Mouse (Mus musculus) heart, adult 9 months (tissue): ENCODE measurements around the gene Tmem150a.

Source experiments
- DNase-seq, 2 experiments: peaks; one replicate each; pipeline ENCODE4 v3.0.0; 2022; ENCODE audit warnings: low spot score in 2 of 2

Gene Tmem150a

GRCm38 (mm10) chr6:72374206-72374605 lies 19.0 kb downstream of the Tmem150a start:
- DNase-seq = no peak

GRCm38 (mm10) chr6:72374820-72375563 lies 19.7 kb downstream of the Tmem150a start:
- no peak for DNase-seq

DNA sequence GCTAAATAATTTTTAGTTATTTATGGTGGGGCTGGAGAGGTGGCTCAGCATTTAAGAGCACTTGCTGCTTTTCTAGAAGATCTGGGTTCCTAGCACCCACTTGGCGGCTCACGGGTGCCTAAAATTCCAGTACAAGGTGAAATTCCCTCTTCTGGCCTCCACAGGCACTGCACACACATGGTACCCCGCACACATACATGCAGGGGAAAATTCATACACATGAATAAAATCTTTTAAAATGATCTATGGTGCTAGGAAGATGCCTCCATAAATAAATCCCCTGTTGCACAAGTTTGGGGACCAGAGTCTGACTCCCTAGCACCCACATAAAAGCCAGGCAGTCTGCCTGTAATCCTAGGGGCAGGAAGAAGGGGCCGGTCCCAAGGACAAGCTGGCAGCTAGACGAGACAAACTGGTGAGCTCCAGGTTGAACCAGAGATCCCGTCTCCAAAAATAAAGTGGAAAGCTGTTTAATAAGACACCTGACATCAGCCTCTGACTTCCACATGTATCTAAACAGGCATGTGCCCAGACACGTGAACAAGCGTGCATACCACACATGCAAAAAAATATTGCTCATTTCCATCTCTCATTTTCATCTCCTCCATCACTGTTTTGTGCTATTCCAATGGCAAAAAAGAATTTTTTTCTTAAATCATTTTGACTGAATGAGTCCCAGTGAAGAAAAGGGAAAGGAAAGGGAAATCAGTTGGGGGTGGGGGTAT lies 23.4 kb downstream of the Tmem150a start:
- DNase-seq = no peak

DNA sequence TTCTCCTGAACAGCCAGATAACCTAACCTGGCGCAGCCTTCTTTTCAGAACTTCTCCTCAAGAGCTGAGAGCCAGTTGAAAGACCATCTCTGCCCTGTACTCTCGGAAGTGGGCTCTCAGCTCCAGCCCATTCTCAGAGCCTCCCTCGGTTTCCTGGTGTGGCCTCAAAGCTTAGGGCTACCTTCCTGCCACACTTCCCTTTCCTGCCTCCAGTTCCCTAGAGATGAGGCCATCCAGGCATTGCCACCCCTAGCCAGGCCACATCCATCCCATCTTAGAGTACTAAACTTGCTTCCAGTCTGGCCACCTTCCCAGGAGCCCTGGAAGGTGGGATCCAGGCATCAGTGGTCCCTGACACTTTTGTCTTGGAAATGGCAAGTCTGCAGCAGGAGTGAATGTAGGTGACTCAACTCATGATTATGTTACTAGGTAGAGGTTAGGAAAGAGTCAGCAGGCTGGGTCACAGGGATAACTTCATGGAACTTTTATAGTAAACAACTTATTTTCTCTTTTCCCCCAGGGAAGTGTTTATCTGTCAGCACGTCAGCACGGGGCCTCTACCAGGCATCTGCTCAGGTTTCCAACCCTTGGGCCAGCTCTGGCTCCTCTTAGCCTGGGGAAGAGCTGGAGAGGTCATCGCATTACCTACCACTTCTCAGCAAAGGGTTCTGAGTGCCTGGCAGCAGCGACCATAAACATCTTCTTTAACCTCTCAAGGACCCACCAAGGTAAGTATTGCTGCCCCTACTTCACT lies 24.3 kb downstream of the Tmem150a start:
- peak in 1 of 2 experiments; percentile 42 for DNase-seq

- peak; percentile 88 to 89 for DNase-seq
These were observed 25.0 kb downstream of the Tmem150a start, which contains the start of gene Vamp5 for GRCm38 (mm10) chr6:72380131-72380770. Gene Vamp5 (minus strand): TSS chr6:72380468.

DNA sequence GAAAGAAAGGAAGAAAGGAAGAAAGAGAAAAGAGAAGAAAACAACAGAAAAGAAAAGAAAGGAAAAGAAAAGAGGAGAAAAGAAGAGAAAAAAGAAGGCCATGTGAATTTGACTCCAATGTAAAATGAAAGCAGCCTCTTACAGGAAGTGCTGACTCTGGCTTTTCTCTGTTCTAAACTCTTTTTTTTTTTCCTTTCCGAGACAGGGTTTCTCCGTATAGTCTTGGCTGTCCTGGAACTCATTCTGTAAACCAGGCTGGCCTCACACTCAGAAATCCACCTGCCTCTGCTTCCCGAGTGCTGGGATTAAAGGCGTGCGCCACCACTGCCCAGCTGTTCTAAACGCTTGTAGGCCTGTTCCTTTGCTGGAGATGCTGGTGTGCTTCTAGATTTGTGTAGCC lies 27.2 kb downstream of the Tmem150a start:
- DNase-seq = no peak

DNA sequence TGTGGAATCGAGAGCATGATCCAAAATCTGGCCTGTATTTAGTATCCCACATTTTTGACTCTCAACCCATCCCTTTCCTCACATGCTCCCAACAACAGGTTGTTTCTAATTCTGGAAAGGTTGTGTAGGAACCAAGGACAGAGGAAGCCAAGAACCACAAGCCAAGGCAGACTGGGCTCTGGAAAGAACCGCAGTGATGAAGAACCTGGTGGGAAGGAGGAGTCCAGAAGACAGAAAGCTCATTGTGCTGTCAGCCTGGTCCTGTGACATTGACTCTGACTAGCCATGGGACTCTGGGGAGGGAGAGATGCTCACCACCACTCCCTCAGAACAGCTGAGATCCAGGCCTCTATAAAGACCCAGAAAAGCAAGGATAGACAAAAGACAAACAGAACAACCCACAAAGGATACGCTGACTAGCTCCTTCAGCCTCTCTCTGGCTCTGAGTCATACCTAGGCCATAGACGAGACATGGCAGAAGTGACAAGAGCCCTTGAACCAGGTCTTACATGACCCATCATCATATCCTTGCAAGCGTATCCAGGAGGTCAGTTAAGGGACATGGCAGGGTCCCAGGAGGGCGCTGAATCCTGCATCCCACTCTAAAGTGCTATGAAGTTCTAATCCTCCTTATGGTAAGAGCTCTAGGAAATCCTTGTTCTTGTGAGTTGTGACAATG lies 28.0 kb downstream of the Tmem150a start:
- DNase-seq = no peak

DNA sequence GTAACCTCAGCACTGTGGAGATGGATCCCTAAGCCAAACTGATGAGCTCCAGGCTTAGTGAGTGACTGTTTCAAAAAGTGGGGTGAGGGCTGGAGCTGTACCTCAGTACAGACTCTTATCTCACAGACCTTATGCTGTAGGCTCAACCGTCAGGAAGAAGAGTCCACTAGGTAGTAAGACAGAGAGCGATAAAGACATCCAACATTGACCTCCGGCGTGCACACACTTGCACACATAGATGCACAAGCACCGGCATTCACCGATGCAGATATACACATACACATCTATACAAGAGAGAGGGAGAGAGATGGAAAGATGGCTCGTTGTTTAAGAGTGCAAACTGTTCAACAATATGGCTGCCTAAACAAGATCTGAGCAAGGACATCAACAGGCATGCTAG lies 28.7 kb downstream of the Tmem150a start:
- no peak for DNase-seq

GRCm38 (mm10) chr6:72385258-72385657 lies 30.0 kb downstream of the Tmem150a start:
- no peak for DNase-seq

- no peak for DNase-seq
These were observed 31.3 kb downstream of the Tmem150a start for GRCm38 (mm10) chr6:72386561-72386960.

GRCm38 (mm10) chr6:72387816-72388215 lies 32.6 kb downstream of the Tmem150a start:
- no peak for DNase-seq

DNA sequence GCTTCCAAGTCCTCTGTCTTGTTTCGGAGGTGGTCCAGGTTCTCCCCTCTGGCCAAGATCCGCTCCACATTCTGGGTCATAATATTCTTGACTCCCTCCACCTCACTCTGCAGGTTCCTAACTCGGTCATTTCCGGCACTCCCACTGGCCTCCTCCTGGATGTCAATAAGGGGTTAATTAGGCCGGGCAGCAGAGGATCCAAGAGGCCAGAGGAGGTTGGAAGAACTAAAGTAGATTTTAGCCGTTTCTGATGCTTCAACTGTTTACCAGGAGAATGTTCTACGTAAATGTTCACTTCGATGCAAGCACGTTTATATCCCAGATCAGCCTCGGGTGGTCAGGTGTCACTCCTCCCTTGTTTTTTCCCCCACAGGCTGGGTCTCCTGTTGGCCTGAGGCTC lies 33.0 kb downstream of the Tmem150a start:
- DNase-seq = no peak

GRCm38 (mm10) chr6:72388791-72389329 lies 33.6 kb downstream of the Tmem150a start:
- DNase-seq = no peak

DNA sequence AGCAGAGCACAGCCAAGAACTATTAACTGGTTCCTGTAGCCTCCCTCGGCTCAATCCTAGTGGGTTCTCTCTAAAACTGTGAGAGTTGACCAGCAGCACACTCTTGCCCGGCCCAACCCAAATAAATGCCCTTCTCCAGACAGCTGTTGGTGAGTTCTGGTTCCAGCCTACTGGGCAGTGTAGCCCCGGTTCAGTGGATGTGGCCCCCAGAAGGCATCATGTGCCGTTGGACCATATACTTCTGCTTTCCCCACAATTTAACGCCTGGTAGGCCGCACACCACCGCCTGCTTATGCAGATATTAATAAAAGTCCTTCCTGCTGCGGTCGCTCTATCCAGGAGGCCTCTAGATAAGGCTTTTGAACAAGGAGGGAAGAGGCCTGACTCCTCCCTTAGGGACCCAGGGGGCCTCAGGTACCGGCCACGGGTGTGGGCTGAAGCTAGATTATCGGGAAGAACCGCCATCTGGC lies 34.3 kb downstream of the Tmem150a start:
- DNase-seq = no peak

DNA sequence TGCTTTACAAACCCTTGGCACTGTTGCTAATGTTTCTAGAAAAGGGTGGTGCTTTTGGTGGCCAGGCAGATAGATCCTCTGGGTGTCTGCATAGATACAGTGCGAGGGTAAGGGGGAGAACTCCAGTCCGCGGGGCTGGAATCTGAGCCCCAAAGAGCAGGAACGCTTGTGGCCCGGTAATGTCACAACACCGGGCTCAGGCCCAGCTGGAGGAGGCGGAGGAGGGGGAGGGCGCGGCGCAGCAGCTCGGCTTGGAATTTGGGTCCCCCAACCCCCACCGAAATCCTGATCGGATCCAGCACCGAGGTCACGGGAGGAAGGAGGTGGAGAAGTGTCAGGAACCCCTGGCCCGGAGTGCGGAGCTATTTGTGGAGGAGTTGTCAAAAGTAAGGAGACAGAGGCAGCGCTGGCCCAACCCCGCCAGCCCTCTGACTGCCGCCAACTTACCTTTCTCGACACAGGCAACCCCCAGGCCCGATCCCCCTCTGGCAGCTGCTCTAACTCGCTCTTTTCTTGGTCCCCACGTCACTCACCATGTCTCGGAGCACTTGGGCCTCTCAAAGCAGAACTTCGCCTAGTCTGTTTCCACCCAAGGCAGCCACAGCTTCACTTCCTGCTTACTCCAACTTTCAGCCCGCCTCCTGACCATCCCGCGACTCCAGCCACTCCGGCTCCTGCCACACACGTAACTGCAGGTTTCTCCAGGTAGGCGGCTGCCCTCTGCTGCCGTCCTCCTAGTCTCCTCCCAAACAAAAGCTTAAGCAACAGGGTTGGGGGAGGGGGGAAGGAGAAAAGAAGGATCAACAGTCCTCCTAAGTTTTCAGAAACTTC lies 34.9 kb downstream of the Tmem150a start, which contains the start of gene Vamp8:
Vamp8 (minus strand) TSS at position 763 of the 831 bp plus-strand sequence.
- peak; percentile 91 to 93 for DNase-seq

DNA sequence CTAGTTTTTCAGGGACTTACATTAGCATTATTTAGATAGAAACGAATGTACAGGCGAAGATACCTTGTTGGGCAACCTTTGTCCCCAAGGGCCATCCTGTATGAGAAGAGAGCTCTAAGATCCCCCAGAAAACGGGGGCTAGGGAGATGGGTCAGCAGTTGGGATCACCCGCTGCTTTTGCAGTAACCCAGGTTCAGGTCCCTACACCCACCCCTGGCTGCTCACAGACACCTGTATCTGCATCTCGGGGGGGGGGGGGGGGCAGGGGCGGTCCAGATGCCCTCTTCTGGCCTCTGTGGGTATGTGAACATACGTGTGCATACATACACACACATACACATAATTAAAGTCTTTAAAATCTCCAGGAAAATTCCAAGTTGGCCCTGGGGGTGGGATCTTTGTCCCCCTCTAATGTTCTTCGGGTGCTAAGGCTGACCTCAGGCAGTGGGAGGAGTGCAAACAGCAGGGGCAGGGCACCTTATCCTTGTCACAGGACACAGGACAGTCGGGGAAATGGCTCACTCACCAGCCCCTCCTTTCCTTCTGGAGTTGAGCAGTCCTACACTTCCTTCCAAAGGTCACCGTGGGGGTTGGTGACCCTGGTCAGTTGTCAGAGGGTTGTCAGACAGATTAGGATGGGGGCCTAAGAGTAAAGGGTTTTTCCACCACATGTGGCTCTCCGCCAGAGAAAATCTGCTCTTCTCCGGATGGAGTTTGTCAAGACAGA lies 35.7 kb downstream of the Tmem150a start:
- peak; percentile 79 to 81 for DNase-seq

DNA sequence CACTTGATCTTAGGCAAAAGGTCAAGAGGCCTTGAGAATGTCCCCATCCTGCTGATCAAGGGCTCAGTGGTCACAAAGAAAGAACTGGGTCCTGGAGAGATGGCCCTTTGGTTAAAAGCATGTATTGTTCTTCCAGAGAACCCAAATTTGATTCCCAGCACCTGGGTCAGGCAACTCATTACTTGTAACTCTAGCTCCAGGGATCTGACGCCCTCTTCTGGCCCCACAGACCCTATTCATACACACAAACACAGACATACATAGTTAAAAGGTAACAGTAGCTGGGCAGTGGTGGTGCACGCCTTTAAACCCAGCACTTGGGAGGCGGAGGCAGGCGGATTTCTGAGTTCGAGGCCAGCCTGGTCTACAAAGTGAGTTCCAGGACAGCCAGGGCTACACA lies 37.1 kb downstream of the Tmem150a start:
- no peak for DNase-seq

DNA sequence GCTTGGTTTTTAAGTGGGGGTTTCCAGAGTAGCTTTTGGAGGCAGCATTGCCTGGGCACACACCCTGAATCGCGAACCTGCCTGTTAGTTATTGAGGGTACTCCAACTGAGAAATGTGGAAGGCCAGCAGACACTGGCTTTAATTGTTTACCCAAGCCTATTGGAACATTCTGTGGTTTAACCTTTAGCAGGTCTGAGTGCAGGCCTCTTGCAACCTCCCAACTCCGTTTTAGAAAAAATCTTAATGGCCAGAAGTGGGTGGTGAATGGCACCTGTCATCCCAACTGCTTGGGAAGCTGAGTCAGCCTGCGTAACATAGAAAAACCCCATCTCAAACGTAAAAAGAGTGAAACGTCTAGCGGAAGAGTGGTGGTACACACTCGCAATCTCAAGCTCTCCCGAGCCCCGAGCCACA lies 41.6 kb downstream of the Tmem150a start:
- no peak for DNase-seq

DNA sequence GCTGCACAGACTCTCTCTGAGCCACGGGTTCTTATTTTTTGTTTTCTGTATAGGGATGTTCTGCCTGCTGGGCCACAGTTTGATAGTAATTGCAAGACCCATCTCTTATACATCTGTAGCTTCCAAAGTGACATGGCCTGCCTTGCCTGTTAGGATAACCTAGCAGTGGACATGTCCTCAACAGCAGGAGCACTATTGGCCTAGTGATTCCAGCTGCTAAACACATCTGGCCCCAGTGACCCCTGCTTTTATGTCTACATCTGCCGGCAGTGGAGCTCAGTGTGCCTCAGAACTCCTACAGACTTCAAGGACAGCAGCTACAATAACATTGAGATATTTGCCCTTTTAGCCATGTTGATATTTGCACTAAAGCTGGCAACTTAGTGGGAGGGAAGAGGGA lies 44.7 kb downstream of the Tmem150a start:
- DNase-seq = no peak
